Mouse (Mus musculus) spleen, postnatal 14 days (tissue): Measurements from ENCODE around the gene Pax5.

Source experiments
- DNase-seq, 2 experiments: peaks; one replicate each; pipeline ENCODE4 v3.0.0; 2021 to 2022; ENCODE audit warnings: low spot score in 2 of 2

The Pax5 gene

DNA sequence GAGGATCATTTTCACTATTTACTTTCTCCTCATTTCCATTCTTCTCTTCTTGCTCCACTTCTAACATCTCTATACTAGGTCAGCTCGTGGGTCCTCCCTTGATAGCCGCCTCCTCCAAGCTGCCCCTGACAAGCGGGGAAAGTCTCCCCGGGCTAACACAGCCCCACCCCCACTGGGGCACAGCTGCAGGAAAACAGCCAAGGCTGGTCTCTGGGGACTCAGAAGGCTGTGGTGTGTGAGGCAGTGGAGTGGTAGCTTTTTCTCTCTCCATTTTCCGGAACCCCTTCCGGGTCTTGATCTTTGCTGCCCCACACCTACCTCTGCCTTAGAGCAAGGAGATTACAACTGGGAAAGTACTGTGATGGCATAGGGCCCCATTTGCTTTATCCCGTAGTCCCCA, 4.3 kb downstream of the Pax5 start:
- peak; percentile 60 to 67 for DNase-seq

GRCm38 (mm10) chr4:44705151-44705550, 5.1 kb downstream of the Pax5 start:
- peak in 1 of 2 experiments; percentile 43 for DNase-seq

GRCm38 (mm10) chr4:44704369-44704745, 5.9 kb downstream of the Pax5 start:
- peak; percentile 75 to 86 for DNase-seq

- no peak for DNase-seq
These were observed 6.5 kb downstream of the Pax5 start for GRCm38 (mm10) chr4:44703686-44704368.

DNA sequence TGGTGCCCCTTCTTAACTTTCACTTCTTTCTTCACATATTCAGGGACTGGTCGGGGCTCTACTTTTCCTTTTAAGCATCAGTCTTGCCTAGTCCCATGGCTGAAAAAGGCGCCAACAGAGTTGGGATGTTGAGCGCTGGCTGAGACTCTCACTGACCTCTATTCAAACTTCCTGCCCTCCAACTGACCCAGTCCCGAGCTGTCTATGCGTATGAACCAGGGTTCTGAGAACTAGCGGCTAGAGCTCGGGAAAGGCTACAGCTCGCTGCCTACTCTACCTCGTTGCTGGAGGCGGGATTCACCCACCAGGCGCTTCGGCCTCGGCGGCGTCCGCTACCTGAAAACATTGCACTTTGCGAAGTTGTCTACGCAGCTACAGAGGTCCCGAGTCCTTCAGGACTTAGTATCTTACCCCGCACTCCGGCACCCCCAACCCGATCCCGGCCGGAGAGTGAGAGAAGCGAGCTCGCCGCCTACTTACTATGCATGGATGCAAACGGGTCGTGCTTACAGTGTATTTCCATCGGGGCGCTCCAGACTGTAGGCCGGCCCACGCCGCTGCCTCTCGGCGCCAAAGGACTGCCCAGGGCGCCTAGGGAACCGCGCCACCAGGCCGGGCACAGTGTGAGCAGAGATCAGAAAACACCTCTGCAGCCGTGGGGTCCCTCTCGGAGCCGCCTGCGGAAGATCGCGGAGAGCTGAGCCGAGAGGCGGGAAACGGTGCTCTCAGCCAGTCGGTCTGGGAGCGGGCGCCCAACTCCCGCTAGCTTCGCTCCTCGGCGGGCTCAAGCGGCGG, 7.2 kb downstream of the Pax5 start:
- DNase-seq: no peak

DNA sequence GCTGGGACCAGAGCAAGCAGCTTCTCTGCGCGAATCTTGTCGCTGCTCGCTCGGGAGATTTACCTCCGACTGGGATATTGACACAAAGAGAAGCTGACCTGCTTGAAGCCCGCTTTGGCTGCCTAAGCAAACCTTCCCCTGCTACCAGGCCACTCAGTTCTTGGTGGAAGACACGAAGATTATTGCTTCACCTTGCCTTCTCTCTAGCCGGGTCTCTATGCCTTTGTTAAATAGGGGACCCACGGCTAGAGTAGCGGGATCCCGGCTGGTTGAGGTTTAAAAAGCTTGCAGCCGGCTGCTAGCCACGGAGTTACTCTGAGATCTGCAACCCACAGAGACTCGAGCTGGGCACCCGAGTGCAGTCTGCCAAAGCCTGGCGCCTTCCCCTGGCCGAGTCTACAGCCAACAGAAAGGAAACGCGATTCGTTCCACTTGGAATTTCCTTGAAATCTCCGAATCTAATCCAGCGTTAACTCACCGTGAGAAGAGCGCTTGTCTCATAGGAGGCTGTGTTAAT, 8.2 kb downstream of the Pax5 start:
- DNase-seq: no peak

- no peak for DNase-seq
These were observed 8.8 kb downstream of the Pax5 start for GRCm38 (mm10) chr4:44701513-44701912.

- DNase-seq: no peak
These were observed 13.6 kb downstream of the Pax5 start for GRCm38 (mm10) chr4:44696676-44697075.

DNA sequence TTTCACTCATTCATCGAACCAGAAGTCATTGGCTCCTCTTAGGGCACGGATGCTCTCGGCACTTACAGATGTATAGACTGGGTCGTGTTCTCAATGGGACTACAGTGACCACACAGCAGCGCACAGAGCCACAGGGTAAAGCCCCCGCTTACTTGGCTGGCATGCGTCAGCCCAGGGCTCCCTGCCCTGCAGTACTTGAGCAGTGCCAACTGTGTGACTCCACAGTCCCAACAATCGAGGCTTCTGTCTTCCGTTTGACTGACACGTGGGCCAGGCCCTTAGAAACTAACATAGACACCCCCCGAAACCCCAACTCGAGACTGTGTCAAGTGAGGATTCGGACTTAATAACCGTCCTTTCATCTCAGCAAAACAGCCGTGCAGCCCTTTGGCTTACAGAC, 15.9 kb downstream of the Pax5 start:
- DNase-seq: no peak

GRCm38 (mm10) chr4:44685582-44685981, 24.7 kb downstream of the Pax5 start:
- DNase-seq: no peak

- peak in 1 of 2 experiments; percentile 27 for DNase-seq
These were observed 29.9 kb downstream of the Pax5 start for GRCm38 (mm10) chr4:44680242-44680897.

- no peak for DNase-seq
These were observed 31.6 kb downstream of the Pax5 start for GRCm38 (mm10) chr4:44678641-44679040.

DNA sequence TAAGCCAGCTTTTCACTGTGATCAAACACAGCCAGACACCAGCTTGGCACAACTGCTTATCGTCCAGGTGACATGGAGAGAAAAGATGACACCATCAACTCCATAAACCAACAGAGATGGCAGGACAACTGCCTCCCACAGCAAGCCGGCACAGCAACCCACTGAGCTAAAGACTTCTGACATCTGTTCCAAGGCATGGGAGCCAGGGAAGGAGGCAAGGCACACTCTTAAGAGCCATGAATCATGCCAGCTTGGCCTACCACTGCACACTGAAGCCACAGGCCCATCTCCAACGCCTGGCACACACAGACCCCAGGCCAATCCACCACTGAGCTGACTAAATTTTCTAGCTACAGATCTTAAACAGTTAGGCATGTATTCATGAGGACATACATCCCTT, 32.3 kb downstream of the Pax5 start:
- DNase-seq: no peak

- DNase-seq: no peak
These were observed 35.3 kb downstream of the Pax5 start for GRCm38 (mm10) chr4:44674973-44675372.

GRCm38 (mm10) chr4:44673726-44674125, 36.6 kb downstream of the Pax5 start:
- no peak for DNase-seq

DNA sequence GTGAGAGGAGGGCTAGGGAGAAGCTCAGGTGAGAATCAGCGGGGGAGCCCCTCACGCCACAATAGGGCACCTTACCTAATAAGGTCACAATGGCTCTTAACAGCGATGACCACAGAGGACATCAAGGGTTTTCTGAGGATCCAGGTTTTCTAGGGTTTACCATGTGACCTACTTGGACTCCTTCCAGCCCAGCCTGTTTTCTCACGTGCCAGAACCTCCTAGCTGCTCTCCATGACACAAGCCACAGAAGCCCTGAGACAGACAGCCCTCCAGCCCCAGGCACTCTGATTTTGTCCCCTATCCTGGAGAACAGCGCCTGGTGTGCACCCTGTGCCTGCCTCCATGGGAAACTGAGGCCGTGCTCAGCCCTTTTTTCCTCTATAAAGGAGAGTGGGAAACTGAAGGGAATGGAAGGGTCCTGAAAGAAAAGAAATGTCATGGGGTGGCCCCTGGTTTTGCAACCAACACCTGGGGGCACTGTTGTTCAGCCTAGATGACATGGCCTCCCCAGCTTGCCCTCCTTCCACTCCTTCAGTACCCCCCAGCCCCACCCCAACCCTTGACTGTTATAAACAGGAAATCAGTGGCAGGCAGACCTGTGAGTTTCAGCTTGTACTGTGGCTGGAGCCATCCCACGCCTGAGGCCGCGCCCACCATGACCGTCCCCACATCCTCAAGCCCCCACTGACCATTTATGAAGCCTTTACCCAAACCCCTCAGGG, 37.9 kb downstream of the Pax5 start:
- DNase-seq: peak; percentile 26 to 61

DNA sequence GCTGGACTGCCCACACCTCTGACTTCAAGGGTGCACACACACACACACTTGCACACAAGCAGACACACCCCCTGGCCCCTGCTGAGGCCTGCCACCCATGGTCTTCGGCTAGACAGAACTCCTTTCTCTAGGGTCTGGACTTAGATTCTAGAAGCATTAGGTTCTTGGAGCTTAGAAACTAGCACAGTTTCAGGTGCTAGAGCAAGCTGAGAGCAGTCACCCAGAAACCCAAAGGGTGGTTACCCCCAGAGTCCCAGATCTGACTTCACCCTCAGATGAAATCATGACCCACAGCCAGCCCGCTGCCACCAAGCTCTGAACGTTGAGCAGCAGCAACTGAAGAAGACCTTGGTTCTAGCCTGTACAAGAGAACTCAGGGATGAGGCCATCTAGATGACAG, 38.8 kb downstream of the Pax5 start:
- peak in 1 of 2 experiments; percentile 18 for DNase-seq

- peak; percentile 24 to 60 for DNase-seq
These were observed 39.3 kb downstream of the Pax5 start for GRCm38 (mm10) chr4:44671035-44671434.

- no peak for DNase-seq
These were observed 39.9 kb downstream of the Pax5 start for GRCm38 (mm10) chr4:44670380-44670779.

DNA sequence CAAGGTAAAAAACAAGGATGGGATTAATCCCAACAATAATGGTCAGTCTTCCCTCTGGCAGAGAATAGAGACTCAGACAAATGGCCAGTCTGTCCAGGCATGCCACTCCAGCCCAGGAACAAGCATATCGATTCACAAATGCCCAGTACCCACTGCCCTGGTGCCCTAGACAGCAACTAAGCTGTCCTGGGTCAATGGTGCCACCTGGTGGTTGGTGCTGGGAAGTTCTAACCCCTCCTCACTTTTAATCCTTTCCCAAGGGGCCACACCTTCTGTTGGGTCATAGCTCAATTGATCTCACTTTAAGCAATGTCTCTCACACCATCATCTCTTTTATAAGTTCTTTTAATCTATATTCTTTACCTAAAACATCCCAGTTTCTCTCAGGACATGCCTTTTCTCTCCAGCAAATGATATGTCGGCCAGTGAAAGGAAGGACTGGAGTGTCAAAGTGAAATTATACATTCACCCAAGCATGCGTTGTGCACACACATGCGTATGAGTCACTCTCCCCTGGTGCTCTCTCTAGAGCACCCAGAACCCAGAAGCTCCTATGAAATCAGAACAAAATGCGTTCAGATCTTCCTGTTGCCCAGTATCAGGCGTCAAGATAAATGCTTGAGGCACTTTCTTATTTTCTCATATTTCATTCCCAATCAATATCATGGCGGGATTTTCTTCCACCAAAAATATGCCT, 40.7 kb downstream of the Pax5 start:
- peak; percentile 24 to 58 for DNase-seq

GRCm38 (mm10) chr4:44668574-44668973, 41.7 kb downstream of the Pax5 start:
- no peak for DNase-seq
